Mouse (Mus musculus): ENCODE results near the gene Mkks. TPM values are rescaled to one million over a fixed set of nuclear protein-coding genes. Genes with fewer than 3 reads are reported as not detected.

The Mkks gene
- total RNA-seq (2014; rRNA removed): 11.9 and 14.3 TPM in 2 replicates
- polyA plus RNA-seq (2015; fragmentation: Nextera tagmentation; extraction: Ambion mirVana): 6.4 and 10.3 TPM in 2 replicates

- H3K4me3 ChIP-seq (ENCODE audit: low read depth, low read length): peak within 1 kb of the TSS; percentile 77
- H3K4me2 ChIP-seq (ENCODE audit: low read depth): peak within 1 kb of the TSS; percentile 48
- H3K36me3 ChIP-seq (ENCODE audit: insufficient read depth): no peaks in the 10 kb centered on the region
- H3K27ac ChIP-seq (ENCODE audit: low read depth, low read length): peak within 1 kb of the TSS; percentile 96
- 1% methylated on average over 49 of the region's 49 CpGs for WGBS
- DNase-seq: peak; percentile 100
- peak; percentile 97 for ATAC-seq
- H3K9ac ChIP-seq: peak within 1 kb of the TSS; percentile 71
- H3K27me3 ChIP-seq (ENCODE audit: insufficient read depth, low read length): no peaks in the 10 kb centered on the region
- peaks cover 7% of the 10 kb centered on the region for H3K4me1 ChIP-seq (ENCODE audit: insufficient read depth)
- no peaks in the 10 kb centered on the region for H3K9me3 ChIP-seq (ENCODE audit: low read length)
- TF ChIP-seq CTCF (IDR thresholded peaks at IDR 0.05; ENCODE audit: low read depth): peak; percentile 46
These were observed at the start of gene Mkks, which contains the start of the genes Slx4ip and AL731706.1 for GRCm38 (mm10) chr2:136891068-136891950. Gene Mkks, minus strand, starts transcription at chr2:136891389. Gene Slx4ip, plus strand, starts transcription at chr2:136891218. Gene AL731706.1, minus strand, starts transcription at chr2:136891389.

- Histone ChIP-seq H3K4me2 (ENCODE audit: low read depth) (no peak overlapping the region), H3K27me3 (ENCODE audit: insufficient read depth, low read length) (no peaks in the 10 kb centered on the region), H3K9me3 (ENCODE audit: low read length) (no peaks in the 10 kb centered on the region), H3K9ac (no peak overlapping the region), H3K4me1 (ENCODE audit: insufficient read depth) (no peaks in the 10 kb centered on the region), H3K4me3 (ENCODE audit: low read depth, low read length) (no peak overlapping the region), H3K27ac (ENCODE audit: low read depth, low read length) (no peak overlapping the region), H3K36me3 (ENCODE audit: insufficient read depth) (no peaks in the 10 kb centered on the region)
- ATAC-seq (no peak), DNase-seq (no peak)
- no peak for TF ChIP-seq CTCF (IDR thresholded peaks at IDR 0.05; ENCODE audit: low read depth)
- 74% methylated on average over 1 of the region's 1 CpGs for WGBS
These were observed 47.1 kb upstream of the Mkks start for GRCm38 (mm10) chr2:136938249-136938648.

GRCm38 (mm10) chr2:136936391-136937288, 45.5 kb upstream of the Mkks start:
- H3K9ac ChIP-seq: no peak overlapping the region
- H3K27ac ChIP-seq (ENCODE audit: low read depth, low read length): no peak overlapping the region
- H3K9me3 ChIP-seq (ENCODE audit: low read length): no peaks in the 10 kb centered on the region
- H3K4me2 ChIP-seq (ENCODE audit: low read depth): no peak overlapping the region
- no peaks in the 10 kb centered on the region for H3K4me1 ChIP-seq (ENCODE audit: insufficient read depth)
- no peak for ATAC-seq
- no peak overlapping the region for H3K4me3 ChIP-seq (ENCODE audit: low read depth, low read length)
- TF ChIP-seq CTCF (IDR thresholded peaks at IDR 0.05; ENCODE audit: low read depth): no peak
- DNase-seq: no peak
- no peaks in the 10 kb centered on the region for H3K36me3 ChIP-seq (ENCODE audit: insufficient read depth)
- 93% methylated on average over 4 of the region's 4 CpGs for WGBS
- no peaks in the 10 kb centered on the region for H3K27me3 ChIP-seq (ENCODE audit: insufficient read depth, low read length)

- no peaks in the 10 kb centered on the region for H3K9me3 ChIP-seq (ENCODE audit: low read length)
- no peaks in the 10 kb centered on the region for H3K4me1 ChIP-seq (ENCODE audit: insufficient read depth)
- H3K27me3 ChIP-seq (ENCODE audit: insufficient read depth, low read length): no peaks in the 10 kb centered on the region
- ATAC-seq (peak; percentile 29; the same call in 1 of the 2 replicates), DNase-seq (no peak)
- no peak overlapping the region for H3K9ac ChIP-seq
- no peak overlapping the region for H3K4me2 ChIP-seq (ENCODE audit: low read depth)
- no peaks in the 10 kb centered on the region for H3K36me3 ChIP-seq (ENCODE audit: insufficient read depth)
- TF ChIP-seq CTCF (IDR thresholded peaks at IDR 0.05; ENCODE audit: low read depth): no peak
- H3K27ac ChIP-seq (ENCODE audit: low read depth, low read length): no peak overlapping the region
- 70% methylated on average over 4 of the region's 4 CpGs for WGBS
- no peak overlapping the region for H3K4me3 ChIP-seq (ENCODE audit: low read depth, low read length)
These were observed 29.8 kb upstream of the Mkks start for GRCm38 (mm10) chr2:136921003-136921408.

GRCm38 (mm10) chr2:136920257-136920993, 29.2 kb upstream of the Mkks start:
- Histone ChIP-seq H3K9me3 (ENCODE audit: low read length) (no peaks in the 10 kb centered on the region), H3K4me1 (ENCODE audit: insufficient read depth) (no peaks in the 10 kb centered on the region), H3K27me3 (ENCODE audit: insufficient read depth, low read length) (no peaks in the 10 kb centered on the region), H3K9ac (no peak overlapping the region), H3K4me3 (ENCODE audit: low read depth, low read length) (no peak overlapping the region), H3K36me3 (ENCODE audit: insufficient read depth) (no peaks in the 10 kb centered on the region), H3K4me2 (ENCODE audit: low read depth) (no peak overlapping the region), H3K27ac (ENCODE audit: low read depth, low read length) (no peak overlapping the region)
- ATAC-seq (no peak), DNase-seq (no peak)
- no peak for TF ChIP-seq CTCF (IDR thresholded peaks at IDR 0.05; ENCODE audit: low read depth)
- WGBS: 89% methylated on average over 3 of the region's 3 CpGs

- WGBS: 100% methylated on average over 1 of the region's 1 CpGs
- Histone ChIP-seq H3K9ac (no peak overlapping the region), H3K27ac (ENCODE audit: low read depth, low read length) (no peak overlapping the region), H3K4me3 (ENCODE audit: low read depth, low read length) (no peak overlapping the region), H3K36me3 (ENCODE audit: insufficient read depth) (no peaks in the 10 kb centered on the region), H3K4me2 (ENCODE audit: low read depth) (no peak overlapping the region), H3K4me1 (ENCODE audit: insufficient read depth) (no peaks in the 10 kb centered on the region), H3K9me3 (ENCODE audit: low read length) (no peaks in the 10 kb centered on the region), H3K27me3 (ENCODE audit: insufficient read depth, low read length) (no peaks in the 10 kb centered on the region)
- no peak for TF ChIP-seq CTCF (IDR thresholded peaks at IDR 0.05; ENCODE audit: low read depth)
- ATAC-seq: no peak
- DNase-seq: no peak
These were observed 28.2 kb upstream of the Mkks start for GRCm38 (mm10) chr2:136919433-136919832.

All from forebrain, postnatal 0 days (tissue).